Mouse (Mus musculus): ENCODE measurements around the gene Gcsam.

Gene Gcsam

GRCm38 (mm10) chr16:45610267-45610666 is at the start of gene Gcsam:
Gene Gcsam, plus strand, starts transcription at chr16:45610380.
- DNase-seq (ENCODE audit: low spot score), result no peak

GRCm38 (mm10) chr16:45561747-45562146 is 48.4 kb upstream of the Gcsam start:
- no peak for DNase-seq (ENCODE audit: low spot score)

- no peak for DNase-seq (ENCODE audit: low spot score)
Measured at GRCm38 (mm10) chr16:45572307-45572706, 37.9 kb upstream of the Gcsam start.

GRCm38 (mm10) chr16:45579883-45580282 is 30.3 kb upstream of the Gcsam start:
- DNase-seq (ENCODE audit: low spot score), result no peak

GRCm38 (mm10) chr16:45582512-45582911 is 27.7 kb upstream of the Gcsam start:
- no peak for DNase-seq (ENCODE audit: low spot score)

- no peak for DNase-seq (ENCODE audit: low spot score)
Measured at GRCm38 (mm10) chr16:45593656-45594055, 16.5 kb upstream of the Gcsam start.

GRCm38 (mm10) chr16:45595494-45595893 is 14.7 kb upstream of the Gcsam start:
- no peak for DNase-seq (ENCODE audit: low spot score)

- peak; percentile 7 for DNase-seq (ENCODE audit: low spot score)
Measured at GRCm38 (mm10) chr16:45608481-45608954, 1.7 kb upstream of the Gcsam start.

- no peak for DNase-seq (ENCODE audit: low spot score)
Measured at GRCm38 (mm10) chr16:45609300-45609699, 880 bp upstream of the Gcsam start.

- no peak for DNase-seq (ENCODE audit: low spot score)
Measured at GRCm38 (mm10) chr16:45613247-45613646, 3.1 kb downstream of the Gcsam start.

- DNase-seq (ENCODE audit: low spot score), result no peak
Measured at GRCm38 (mm10) chr16:45615944-45616343, 5.8 kb downstream of the Gcsam start.

GRCm38 (mm10) chr16:45619751-45620375 is 9.7 kb downstream of the Gcsam start:
- DNase-seq (ENCODE audit: low spot score), result no peak

GRCm38 (mm10) chr16:45623230-45623629 is 13.1 kb downstream of the Gcsam start:
- no peak for DNase-seq (ENCODE audit: low spot score)

- DNase-seq (ENCODE audit: low spot score), result no peak
Measured at GRCm38 (mm10) chr16:45624791-45625190, 14.6 kb downstream of the Gcsam start.

GRCm38 (mm10) chr16:45625342-45625741 is 15.2 kb downstream of the Gcsam start:
- no peak for DNase-seq (ENCODE audit: low spot score)

- DNase-seq (ENCODE audit: low spot score), result no peak
Measured at GRCm38 (mm10) chr16:45629497-45630105, 19.4 kb downstream of the Gcsam start.

- DNase-seq (ENCODE audit: low spot score), result peak; percentile 19
Measured at GRCm38 (mm10) chr16:45630347-45630960, 20.3 kb downstream of the Gcsam start.

- DNase-seq (ENCODE audit: low spot score), result no peak
Measured at GRCm38 (mm10) chr16:45632420-45632819, 22.2 kb downstream of the Gcsam start.

GRCm38 (mm10) chr16:45635826-45636225 is 25.6 kb downstream of the Gcsam start:
- DNase-seq (ENCODE audit: low spot score), result no peak

GRCm38 (mm10) chr16:45640070-45640762 is 30.0 kb downstream of the Gcsam start:
- DNase-seq (ENCODE audit: low spot score), result no peak

GRCm38 (mm10) chr16:45641301-45641700 is 31.1 kb downstream of the Gcsam start:
- DNase-seq (ENCODE audit: low spot score), result no peak

- no peak for DNase-seq (ENCODE audit: low spot score)
Measured at GRCm38 (mm10) chr16:45643944-45644343, 33.8 kb downstream of the Gcsam start.

- peak; percentile 10 for DNase-seq (ENCODE audit: low spot score)
Measured at GRCm38 (mm10) chr16:45644380-45644779, 34.2 kb downstream of the Gcsam start.

All from testis, postnatal 14 days (tissue).